Mouse (Mus musculus) myocyte (in vitro differentiated cells): ENCODE measurements around the gene Zfhx3.

ENCODE experiments used
- E2F4 ChIP-seq: IDR thresholded peaks from one replicate; pipeline ENCODE4 v1.6.1; 2011; ENCODE audit warnings: mild to moderate bottlenecking, control low read depth, moderate library complexity; ENCODE audit not compliant: insufficient read depth
- MYOD1 ChIP-seq, 3 experiments: IDR thresholded peaks; one replicate each; pipeline ENCODE4 v1.6.1; 2011; ENCODE audit warnings: control low read depth in 2 of 3, low read depth in 2 of 3, mild to moderate bottlenecking in 2 of 3, moderate library complexity in 1 of 3; ENCODE audit not compliant: insufficient read length in 2 of 3, control insufficient read depth in 1 of 3
- MYOG ChIP-seq, 3 experiments: IDR thresholded peaks; one replicate each; pipeline ENCODE4 v1.6.1; 2011; ENCODE audit warnings: control low read depth in 2 of 3, low read depth in 2 of 3, mild to moderate bottlenecking in 2 of 3; ENCODE audit not compliant: insufficient read length in 2 of 3, control insufficient read depth in 1 of 3, insufficient read depth in 1 of 3
- POLR2A ChIP-seq: IDR thresholded peaks from one replicate; pipeline ENCODE4 v1.6.1; 2011; ENCODE audit warnings: low read depth, mild to moderate bottlenecking, control low read depth, moderate library complexity; ENCODE audit not compliant: insufficient read length
- POLR2AphosphoS2 ChIP-seq: IDR thresholded peaks from one replicate; pipeline ENCODE4 v1.6.1; 2011; ENCODE audit warnings: low read depth, control low read depth; ENCODE audit not compliant: insufficient read length
- REST ChIP-seq: IDR thresholded peaks from one replicate; pipeline ENCODE4 v1.6.1; 2011; ENCODE audit warnings: mild to moderate bottlenecking, control low read depth, moderate library complexity; ENCODE audit not compliant: insufficient read depth, insufficient read length
- TCF12 ChIP-seq: IDR thresholded peaks from one replicate; pipeline ENCODE4 v1.6.1; 2011; ENCODE audit warnings: mild to moderate bottlenecking, control low read depth; ENCODE audit not compliant: poor library complexity, insufficient read depth, severe bottlenecking
- USF1 ChIP-seq: IDR thresholded peaks from one replicate; pipeline ENCODE4 v1.6.1; 2011; ENCODE audit warnings: low read depth, mild to moderate bottlenecking, control low read depth, moderate library complexity

DNA sequence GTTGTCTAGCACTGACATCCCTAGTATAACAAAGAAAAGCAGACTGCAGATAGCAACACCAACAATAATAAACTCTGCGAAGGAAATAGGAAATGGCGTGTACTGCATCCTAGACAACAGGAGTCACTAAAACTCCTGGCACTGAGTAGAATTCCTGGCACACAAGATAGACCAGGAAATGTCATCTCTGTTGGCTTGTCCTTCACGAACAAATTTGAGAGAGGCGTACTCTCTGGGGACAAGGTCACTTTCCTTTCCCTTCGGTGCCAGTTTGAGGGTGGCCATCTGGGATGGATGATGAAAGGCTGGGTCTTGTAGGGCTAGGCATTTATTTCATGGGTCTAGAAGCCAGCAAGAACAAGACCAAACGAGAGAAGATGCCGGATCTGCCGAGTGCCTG lies 708.4 kb downstream of the Zfhx3 start:
- TF ChIP-seq POLR2A (no peak), TCF12 (no peak), MYOG (IDR thresholded peaks at IDR 0.05; ENCODE audit: control insufficient read depth in 1 of 3, insufficient read depth in 1 of 3, insufficient read length in 2 of 3, low read depth in 2 of 3) (no peak), POLR2AphosphoS2 (no peak), USF1 (no peak), REST (no peak), MYOD1 (IDR thresholded peaks at IDR 0.05; ENCODE audit: control insufficient read depth in 1 of 3, insufficient read length in 2 of 3, low read depth in 2 of 3) (no peak), E2F4 (no peak)
